Mouse (Mus musculus): ENCODE measurements around the gene Tprgl. TPM values are rescaled to one million over a fixed set of nuclear protein-coding genes. Genes with fewer than 3 reads are reported as not detected.

The Tprgl gene
- total RNA-seq, 2 experiments from 2014 or later, result 171 to 177 TPM

DNA sequence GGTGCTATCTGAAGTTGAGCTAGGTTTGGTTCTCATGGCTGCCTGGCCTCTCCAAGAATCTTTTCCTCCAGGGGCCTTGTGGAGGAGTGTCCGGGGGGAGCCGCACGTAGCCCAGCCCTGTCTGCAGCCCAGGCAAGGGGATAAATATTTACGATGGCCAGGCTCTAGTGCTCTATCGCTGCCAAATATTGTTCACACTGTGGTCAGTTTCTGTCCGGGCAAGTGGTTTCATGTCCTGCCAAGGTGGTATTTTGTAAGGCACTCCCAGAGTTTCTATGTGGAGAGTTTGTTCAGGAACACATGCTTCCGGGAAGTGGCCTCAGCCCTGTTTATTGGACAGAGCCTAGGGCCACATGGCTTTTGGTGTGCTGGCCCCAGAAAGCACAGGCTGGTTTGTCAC is 20.5 kb upstream of the Tprgl start:
- no peak for DNase-seq (ENCODE audit: low spot score in 2 of 2)
- no peak for TF ChIP-seq CTCF (conservative IDR thresholded peaks at IDR 0.05)
- Histone ChIP-seq H3K4me3 (no peak overlapping the region), H3K27ac (0 out of 2 replicates have a peak overlapping the region, but pooled peaks have one; percentile 23)

DNA sequence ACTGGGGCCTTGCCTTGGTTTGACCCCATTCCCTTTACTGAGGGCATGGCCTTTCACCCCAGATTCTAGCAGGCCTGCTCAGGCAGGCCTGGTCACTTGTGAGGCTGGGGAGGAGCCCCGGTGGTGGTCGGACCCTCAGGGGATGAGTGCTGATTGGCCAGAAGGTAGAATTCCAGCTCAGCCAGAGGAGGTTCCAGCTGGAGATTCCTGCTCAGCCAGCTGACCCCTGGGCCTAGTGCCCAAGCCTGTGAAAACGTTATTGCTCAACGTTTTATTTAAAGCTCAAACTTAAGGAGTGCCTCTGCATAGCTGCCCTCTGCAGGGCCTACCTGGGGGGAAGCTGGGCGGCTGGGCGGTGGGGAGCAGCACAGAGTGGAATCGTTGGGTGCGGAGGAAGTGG is 16.8 kb upstream of the Tprgl start:
- TF ChIP-seq CTCF (conservative IDR thresholded peaks at IDR 0.05), result no peak
- Histone ChIP-seq H3K27ac (no peak overlapping the region), H3K4me3 (no peak overlapping the region)
- DNase-seq (ENCODE audit: low spot score in 2 of 2), result no peak

DNA sequence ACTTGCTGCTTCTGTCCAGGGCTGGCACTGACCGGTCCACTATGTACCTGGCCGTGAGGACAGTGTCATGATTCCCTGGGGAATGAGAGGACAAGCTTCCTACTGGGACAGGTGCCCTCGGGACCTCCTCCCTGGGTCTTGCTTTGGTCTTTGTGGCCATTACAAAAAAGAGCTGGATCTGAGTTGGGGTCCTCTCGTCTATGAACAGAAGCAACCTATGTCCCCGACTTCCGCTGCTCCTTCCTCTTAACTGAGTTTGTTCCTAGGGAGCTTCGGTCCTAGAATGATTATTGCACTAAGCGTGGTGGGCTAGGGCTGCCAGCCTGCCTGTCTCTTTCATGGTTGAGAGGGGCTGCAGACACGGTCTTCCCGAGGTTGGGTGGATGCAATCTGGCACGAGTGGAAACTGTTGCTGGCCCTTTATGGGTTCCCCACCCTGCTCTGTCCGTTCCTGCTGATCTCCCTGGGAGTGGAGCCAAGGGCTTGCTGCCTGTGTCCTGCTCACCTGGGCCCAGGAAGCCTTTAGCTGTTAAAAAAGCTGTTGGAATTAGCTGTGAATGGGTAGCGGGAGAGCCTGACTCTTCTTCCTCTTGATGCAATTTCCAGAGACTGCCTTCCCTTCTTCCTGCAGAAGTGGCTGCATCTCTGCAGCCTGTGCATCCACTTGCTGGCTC is 11.6 kb upstream of the Tprgl start:
- Histone ChIP-seq H3K4me3 (no peak overlapping the region; the same call in 1 of the 2 replicates), H3K27ac (no peak overlapping the region)
- no peak for DNase-seq (ENCODE audit: low spot score in 2 of 2)
- no peak for TF ChIP-seq CTCF (conservative IDR thresholded peaks at IDR 0.05)

DNA sequence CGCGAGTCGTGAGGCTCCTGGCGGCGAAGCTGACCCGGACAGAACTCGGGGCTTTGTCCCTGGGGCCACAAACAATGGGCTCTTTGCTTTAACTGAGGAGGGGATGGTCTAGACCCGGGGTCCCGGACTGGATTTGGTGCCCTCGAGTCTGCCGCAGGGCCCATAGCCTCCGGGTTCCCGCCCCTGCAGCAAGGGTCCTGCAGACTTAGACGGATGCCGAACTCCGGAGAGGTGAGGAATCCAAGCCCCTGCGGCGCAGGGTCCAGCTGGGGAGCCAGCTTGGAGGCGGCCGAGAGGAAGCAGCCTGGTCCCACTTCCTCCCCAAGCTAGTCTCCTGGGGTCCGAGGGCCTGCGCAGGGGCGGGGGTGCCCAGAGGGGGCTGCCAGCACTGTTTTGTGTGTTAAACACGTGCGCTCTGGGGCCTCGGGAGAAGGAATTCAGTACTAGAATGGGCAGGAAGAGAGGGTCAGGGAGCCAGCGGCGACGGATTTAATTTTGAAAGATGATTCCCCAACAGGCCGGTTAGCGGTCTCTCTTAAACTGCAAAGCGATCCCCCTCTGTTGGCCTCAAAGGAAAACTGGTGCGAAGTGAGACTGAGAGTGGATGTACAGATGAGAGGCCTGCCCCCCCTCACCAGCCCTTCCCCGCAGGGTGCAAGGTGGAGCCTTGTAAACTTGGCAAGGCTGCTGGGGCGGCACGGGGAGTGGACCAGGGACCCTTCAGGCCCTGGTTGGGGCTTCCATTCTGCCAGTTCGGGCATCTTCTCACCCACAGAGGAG is 10.9 kb upstream of the Tprgl start:
- DNase-seq (ENCODE audit: low spot score in 2 of 2), result no peak
- H3K4me3 ChIP-seq, result peak overlapping the region; percentile 53
- H3K27ac ChIP-seq, result no peak overlapping the region
- TF ChIP-seq CTCF (conservative IDR thresholded peaks at IDR 0.05), result no peak

DNA sequence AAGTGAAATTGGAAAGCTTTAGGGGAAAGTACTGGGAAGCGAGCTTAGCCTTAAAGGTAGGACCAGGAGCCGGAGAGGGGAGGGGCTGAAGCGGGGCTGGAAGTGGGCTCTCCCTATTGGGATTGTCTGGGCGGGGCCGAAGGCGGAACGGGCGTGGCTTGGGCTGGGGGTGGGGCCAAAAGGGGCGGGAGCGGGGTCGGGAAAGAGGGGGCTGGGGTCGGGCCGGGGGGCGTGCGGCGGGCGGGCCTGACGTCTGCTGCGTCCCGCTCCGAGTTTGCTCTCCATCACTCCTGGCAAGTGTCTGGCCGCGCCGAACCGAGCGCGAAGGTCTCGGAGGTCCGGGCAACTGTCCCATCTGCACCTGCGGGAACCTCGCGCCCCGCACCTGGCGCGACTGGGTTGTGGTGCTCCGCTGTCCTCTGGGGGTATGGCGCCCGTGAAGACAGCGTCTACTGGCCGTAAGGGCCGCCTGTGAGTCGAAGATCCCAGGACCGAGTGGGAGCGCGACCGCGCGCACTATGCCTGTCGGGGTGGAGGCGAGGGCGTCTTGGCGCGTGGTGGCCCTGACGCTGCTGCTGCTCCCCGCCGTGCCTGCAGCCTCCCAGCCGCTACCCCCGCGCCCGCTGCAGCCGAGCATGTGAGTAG is 10.2 kb upstream of the Tprgl start, which contains the start of gene Megf6:
Gene Megf6, plus strand, starts transcription at position 225 of the 645 bp plus-strand sequence.
- no peak for DNase-seq (ENCODE audit: low spot score in 2 of 2)
- Histone ChIP-seq H3K4me3 (peak within 1 kb of the TSS; percentile 53), H3K27ac (no peak within 1 kb of the TSS)
- no peak for TF ChIP-seq CTCF (conservative IDR thresholded peaks at IDR 0.05)

DNA sequence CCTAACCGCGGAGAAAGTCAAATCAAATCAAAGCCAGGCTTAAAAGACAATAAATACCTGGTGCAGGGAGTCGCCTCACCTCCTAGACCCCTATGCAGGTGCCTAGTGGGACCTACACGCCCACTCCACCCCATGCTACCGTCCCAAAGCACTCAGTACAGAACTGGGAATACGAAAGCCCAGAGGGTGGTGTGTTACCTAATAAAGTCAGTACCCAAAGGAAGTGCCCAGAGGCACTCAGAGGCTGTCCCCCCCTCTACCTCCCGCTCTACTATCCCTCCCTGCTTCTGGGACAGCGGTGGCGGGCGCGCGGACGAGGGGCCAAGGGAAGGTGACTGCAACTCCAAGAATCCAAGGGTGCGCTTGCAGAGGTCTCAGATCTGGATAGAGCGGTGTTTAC is 9.6 kb upstream of the Tprgl start:
- DNase-seq (ENCODE audit: low spot score in 2 of 2), result no peak
- peak overlapping the region; percentile 53 for H3K4me3 ChIP-seq

DNA sequence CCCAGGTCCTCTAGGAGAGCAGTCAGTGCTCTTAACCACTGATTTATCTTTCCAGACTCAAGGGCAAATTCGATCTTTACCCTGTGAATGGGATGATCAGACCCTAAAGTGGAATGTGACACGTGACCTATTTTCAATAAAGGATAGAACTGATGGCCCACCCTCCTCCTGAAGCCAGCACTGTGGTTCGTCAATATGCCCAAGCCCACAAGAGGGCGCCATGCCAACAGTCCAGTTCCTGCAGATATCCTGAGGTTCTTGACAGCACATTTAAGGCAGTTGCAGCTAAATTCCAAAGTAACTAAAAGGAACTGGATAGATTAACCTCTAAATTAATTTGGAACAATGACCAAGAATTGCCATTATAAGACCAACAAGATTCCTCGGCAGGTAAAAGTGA is 6.6 kb upstream of the Tprgl start:
- peak; percentile 23 to 55 for DNase-seq (ENCODE audit: low spot score in 2 of 2)
- Histone ChIP-seq H3K4me3 (no peak overlapping the region), H3K27ac (no peak overlapping the region)
- peak; percentile 84 for TF ChIP-seq CTCF (conservative IDR thresholded peaks at IDR 0.05)

More for the DNA sequence above, 9.6 kb upstream of the Tprgl start:
- H3K27ac ChIP-seq, result no peak overlapping the region
- no peak for TF ChIP-seq CTCF (conservative IDR thresholded peaks at IDR 0.05)

DNA sequence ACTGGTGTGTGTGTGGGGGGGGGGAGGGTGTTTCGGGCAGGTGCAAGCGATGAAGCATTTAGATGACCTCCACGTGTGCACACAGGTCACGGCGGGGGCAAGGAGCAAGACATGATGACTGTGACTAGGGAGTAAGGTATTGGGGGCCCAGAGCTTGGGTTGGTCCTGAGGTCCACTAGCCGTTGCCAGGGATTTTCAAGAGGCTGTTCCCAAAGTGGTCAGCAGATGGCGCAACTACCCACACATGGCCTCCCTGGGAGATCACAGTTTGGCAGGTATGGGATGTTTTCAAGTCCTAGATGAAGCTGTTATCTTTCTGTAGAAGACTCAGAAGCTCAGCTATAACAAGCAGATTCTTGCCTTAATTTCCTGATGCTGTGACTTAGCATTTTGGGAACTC is 2.8 kb upstream of the Tprgl start:
- Histone ChIP-seq H3K27ac (no peak overlapping the region), H3K4me3 (no peak overlapping the region)
- DNase-seq (ENCODE audit: low spot score in 2 of 2), result peak; percentile 46 to 78
- peak; percentile 87 for TF ChIP-seq CTCF (conservative IDR thresholded peaks at IDR 0.05)

DNA sequence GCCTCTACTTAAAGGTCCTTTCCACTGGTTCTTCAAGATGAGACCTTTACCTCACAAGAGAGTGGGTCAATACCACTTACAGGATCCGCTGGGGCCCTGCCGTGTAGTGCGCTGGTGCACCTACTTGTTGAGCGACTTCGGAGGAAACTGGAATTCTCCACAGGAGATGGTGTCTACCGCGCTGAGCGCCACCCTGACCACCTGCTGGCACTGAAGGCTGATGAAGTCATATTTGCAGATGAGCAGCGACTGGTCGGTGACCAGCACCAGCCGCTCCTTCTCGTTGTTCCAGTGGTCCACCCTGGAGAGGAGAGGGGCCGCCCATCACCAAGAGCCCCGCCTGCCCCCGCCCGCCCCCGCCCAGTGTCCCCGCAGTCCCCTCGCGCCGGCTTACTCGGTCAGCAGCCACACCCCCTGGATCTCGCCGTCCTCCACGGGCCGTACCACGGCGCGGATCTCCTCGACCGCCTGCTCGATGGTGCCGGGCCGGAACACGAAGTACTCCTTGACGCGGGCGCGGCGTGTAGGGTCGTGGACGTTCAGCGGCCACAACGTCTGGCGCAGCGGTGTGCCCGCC is 417 bp downstream of the Tprgl start:
- H3K27ac ChIP-seq, result peak overlapping the region; percentile 93
- peak in 1 of 2 experiments; percentile 23 for DNase-seq (ENCODE audit: low spot score in 2 of 2)
- no peak for TF ChIP-seq CTCF (conservative IDR thresholded peaks at IDR 0.05)
- peak overlapping the region; percentile 85 for H3K4me3 ChIP-seq

DNA sequence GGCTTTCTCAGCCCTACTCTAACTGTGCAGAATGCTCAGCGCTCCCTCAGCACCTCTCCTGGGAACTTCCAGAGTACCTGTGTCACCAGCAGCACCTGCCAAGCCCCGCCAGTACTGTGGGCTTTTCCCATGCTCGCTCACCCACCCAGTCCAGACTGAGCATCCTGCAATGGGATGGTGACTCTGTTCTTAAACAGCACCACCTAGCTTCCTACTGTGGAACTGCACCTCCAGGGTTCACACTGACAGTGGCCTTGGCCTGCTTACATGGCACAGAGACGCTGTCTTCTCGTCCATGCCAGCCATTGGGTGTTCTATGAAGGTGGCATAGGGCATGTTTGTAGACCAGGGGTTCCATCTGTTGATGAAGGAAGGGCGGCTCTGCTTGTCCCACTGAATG is 1.5 kb downstream of the Tprgl start:
- TF ChIP-seq CTCF (conservative IDR thresholded peaks at IDR 0.05), result peak; percentile 100
- peak overlapping the region; percentile 93; the same call in 1 of the 2 replicates for H3K27ac ChIP-seq
- H3K4me3 ChIP-seq, result peak overlapping the region; percentile 85
- DNase-seq (ENCODE audit: low spot score in 2 of 2), result peak; percentile 72 to 89

DNA sequence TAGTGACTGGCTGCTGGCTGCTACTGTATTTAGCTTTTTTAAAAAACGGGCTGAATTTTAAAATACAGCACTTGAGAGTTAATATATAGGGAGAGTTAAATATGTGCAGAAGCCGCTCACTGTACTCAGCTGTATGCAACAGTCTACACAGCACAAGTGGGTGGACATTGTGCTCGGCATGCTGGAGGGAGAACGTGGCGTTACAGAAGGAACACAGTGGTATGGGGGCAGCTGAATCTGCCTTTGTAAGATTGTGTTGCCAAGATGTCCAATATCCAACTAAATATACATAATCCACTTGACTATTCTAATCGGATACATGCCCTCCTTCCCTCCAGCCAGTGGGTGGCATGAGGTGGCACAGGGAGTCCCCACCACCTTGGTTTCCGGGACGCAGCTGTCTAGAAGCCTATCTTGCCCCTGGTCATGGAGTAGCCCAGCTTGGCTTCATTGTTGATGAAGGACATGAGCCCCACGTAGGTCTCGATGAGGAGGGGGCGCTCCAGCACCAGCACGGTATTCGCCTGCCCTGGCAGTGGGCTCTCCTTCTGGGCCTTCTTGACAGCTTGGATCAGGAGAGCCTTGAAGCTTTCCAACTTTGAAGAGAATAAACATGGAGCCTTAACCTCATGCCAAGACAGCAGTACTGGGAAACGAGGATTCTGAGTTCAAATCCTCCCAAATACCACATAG is 2.4 kb downstream of the Tprgl start:
- Histone ChIP-seq H3K4me3 (no peak overlapping the region), H3K27ac (peak overlapping the region; percentile 56; the same call in 1 of the 2 replicates)
- no peak for TF ChIP-seq CTCF (conservative IDR thresholded peaks at IDR 0.05)
- DNase-seq (ENCODE audit: low spot score in 2 of 2), result no peak

DNA sequence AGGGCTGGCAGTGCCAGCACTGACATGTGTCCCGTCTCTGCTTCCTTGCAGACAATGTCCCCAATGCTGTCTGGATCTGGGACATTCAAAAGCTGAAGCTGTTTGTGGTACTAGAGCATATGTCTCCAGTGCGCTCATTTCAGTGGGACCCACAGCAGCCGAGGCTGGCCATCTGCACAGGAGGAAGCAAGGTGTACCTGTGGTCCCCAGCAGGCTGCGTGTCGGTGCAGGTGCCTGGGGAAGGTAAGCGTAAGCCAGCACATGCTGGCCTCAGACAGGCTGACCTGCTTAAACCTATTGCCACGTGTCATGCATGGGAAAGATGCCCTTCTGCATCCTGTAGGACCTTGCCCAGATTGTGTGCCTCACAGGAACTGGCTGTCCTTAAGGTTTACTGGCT is 4.4 kb downstream of the Tprgl start:
- DNase-seq (ENCODE audit: low spot score in 2 of 2), result no peak
- TF ChIP-seq CTCF (conservative IDR thresholded peaks at IDR 0.05), result no peak
- H3K4me3 ChIP-seq, result no peak overlapping the region
- no peak overlapping the region; the same call in 1 of the 2 replicates for H3K27ac ChIP-seq
